Mouse (Mus musculus): ENCODE data around the gene Yars. TPM values are rescaled to one million over a fixed set of nuclear protein-coding genes. Genes with fewer than 3 reads are reported as not detected.

The Yars gene
- total and polyA plus RNA-seq, 2 experiments from 2014 or later, result 97.7 to 120 TPM

DNA sequence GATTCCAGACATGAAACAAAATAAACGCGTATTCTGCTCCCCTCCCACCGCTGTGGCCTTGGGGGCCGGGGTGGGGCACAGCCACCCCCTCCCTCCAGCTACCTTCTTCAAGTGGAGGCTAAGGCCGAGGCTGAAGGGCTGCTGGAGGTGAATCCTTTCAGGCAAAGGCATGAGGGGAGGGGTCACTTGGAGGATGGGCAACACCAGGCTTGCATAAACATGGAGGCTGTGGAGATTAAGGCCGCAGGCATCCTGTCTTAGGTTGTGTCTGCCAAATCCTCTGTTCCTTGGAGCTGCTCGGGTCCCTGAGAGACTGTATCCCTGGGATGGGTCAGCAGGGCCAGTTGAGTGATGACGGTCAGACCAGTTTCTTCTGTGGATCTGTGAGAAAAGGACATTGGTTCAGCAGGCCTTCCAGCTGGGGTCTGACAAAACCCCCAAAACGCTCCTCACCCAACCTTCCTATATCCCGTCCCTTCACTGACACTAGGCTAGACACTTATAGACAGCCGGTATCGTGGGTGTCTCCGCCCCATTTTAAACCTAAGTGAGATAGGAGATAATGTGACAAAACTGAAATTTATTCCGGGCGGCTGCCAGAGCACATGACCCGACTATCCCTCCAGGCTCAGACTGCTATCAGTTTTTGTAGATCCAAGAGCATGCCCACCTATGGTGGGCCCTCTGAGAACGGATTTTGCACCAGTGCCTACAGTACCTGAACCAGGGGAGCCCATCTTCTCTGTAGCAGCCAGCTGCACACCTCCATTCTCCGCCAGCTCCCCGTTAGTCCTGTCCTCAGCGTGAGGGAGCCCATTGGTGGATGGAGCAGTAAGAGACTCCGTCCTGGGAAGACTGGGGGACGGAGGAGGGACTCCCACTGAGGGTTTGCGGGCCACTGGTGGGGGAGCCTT, 31.8 kb downstream of the Yars start:
- no peak overlapping the region for H3K27ac ChIP-seq (ENCODE audit: low read depth, low read length)
- no peaks in the 10 kb centered on the region; the same call in 1 of the 2 replicates for H3K4me1 ChIP-seq (ENCODE audit: insufficient read depth)
- no peak for TF ChIP-seq CTCF (IDR thresholded peaks at IDR 0.05; ENCODE audit: low read depth)
- H3K9me3 ChIP-seq (ENCODE audit: low read length), result no peaks in the 10 kb centered on the region
- no peaks in the 10 kb centered on the region; the same call in 1 of the 2 replicates for H3K27me3 ChIP-seq (ENCODE audit: insufficient read depth, low read length)
- no peak overlapping the region for H3K4me3 ChIP-seq (ENCODE audit: low read depth, low read length)
- DNase-seq (no peak), ATAC-seq (no peak)
- H3K9ac ChIP-seq, result no peak overlapping the region
- WGBS, result 74% methylated on average over 23 of the region's 23 CpGs
- no peak overlapping the region for H3K4me2 ChIP-seq (ENCODE audit: low read depth)
- peaks cover 69% of the 10 kb centered on the region for H3K36me3 ChIP-seq (ENCODE audit: insufficient read depth)

DNA sequence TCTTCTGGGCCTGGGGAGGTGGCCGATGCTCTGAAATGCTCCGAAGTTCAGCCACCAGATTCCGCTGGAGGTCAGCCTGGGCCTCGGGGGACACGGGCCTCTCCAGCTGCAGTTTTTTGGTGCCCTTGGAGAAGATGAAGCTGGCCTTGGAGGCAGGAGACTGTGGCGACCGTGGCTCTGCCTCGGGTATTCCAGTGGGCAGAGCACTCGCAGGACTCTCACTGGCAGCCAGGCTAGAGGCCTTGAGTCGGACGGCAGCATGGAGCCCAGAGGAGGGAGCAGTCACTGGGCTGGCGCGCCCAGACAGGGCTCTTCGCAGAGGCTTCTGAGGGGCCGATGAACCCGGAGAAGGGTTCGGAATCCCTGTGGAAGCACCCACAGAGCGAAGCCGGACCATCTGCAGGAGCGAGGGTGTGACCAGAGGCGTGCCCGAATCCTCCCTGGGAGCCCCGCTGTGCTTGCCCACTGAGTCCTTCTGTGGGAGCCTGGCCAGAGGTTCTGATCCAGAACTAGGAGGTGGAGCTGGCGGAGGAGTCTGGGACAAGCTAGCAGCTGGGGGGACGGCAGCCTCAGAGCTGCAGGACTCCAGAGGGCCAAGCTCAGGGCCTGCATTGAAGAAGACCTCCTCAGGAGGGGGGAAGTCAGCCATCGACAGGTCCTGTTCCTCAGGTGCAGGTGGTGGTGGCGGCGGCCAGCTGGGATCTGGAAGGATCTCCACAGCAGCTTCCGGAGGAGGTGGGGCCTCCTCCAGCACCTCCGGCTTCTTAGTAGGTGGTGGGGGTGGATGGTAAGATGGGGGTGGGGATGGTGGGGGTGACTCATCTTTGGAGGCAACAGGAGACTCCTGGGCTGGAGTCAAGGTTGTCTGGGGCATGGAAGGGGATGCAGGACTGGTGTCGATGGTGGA, 32.7 kb downstream of the Yars start:
- no peak overlapping the region for H3K4me3 ChIP-seq (ENCODE audit: low read depth, low read length)
- H3K4me2 ChIP-seq (ENCODE audit: low read depth), result no peak overlapping the region
- H3K9me3 ChIP-seq (ENCODE audit: low read length), result no peaks in the 10 kb centered on the region
- H3K36me3 ChIP-seq (ENCODE audit: insufficient read depth), result peaks cover 59% of the 10 kb centered on the region
- H3K27me3 ChIP-seq (ENCODE audit: insufficient read depth, low read length), result no peaks in the 10 kb centered on the region; the same call in 1 of the 2 replicates
- DNase-seq (no peak), ATAC-seq (no peak)
- H3K4me1 ChIP-seq (ENCODE audit: insufficient read depth), result peaks cover 9% of the 10 kb centered on the region; the same call in 1 of the 2 replicates
- TF ChIP-seq CTCF (IDR thresholded peaks at IDR 0.05; ENCODE audit: low read depth), result no peak
- no peak overlapping the region for H3K9ac ChIP-seq
- 77% methylated on average over 31 of the region's 31 CpGs for WGBS
- H3K27ac ChIP-seq (ENCODE audit: low read depth, low read length), result no peak overlapping the region

- Histone ChIP-seq H3K4me3 (ENCODE audit: low read depth, low read length) (peak overlapping the region; percentile 6), H3K9me3 (ENCODE audit: low read length) (no peaks in the 10 kb centered on the region), H3K4me2 (ENCODE audit: low read depth) (peak overlapping the region; percentile 49), H3K9ac (peak overlapping the region; percentile 33), H3K4me1 (ENCODE audit: insufficient read depth) (peaks cover 9% of the 10 kb centered on the region; the same call in 1 of the 2 replicates), H3K27me3 (ENCODE audit: insufficient read depth, low read length) (no peaks in the 10 kb centered on the region; the same call in 1 of the 2 replicates), H3K27ac (ENCODE audit: low read depth, low read length) (no peak overlapping the region), H3K36me3 (ENCODE audit: insufficient read depth) (peaks cover 47% of the 10 kb centered on the region)
- WGBS, result 36% methylated on average over 55 of the region's 55 CpGs
- no peak for TF ChIP-seq CTCF (IDR thresholded peaks at IDR 0.05; ENCODE audit: low read depth)
- ATAC-seq, result peak; percentile 22; the same call in 1 of the 2 replicates
- DNase-seq, result no peak
Measured at GRCm38 (mm10) chr4:129223421-129224281, 34.1 kb downstream of the Yars start.

- Histone ChIP-seq H3K9ac (no peak overlapping the region), H3K27me3 (ENCODE audit: insufficient read depth, low read length) (no peaks in the 10 kb centered on the region; the same call in 1 of the 2 replicates), H3K4me2 (ENCODE audit: low read depth) (no peak overlapping the region), H3K4me1 (ENCODE audit: insufficient read depth) (peaks cover 9% of the 10 kb centered on the region; the same call in 1 of the 2 replicates), H3K9me3 (ENCODE audit: low read length) (no peaks in the 10 kb centered on the region), H3K4me3 (ENCODE audit: low read depth, low read length) (no peak overlapping the region), H3K27ac (ENCODE audit: low read depth, low read length) (no peak overlapping the region), H3K36me3 (ENCODE audit: insufficient read depth) (peaks cover 30% of the 10 kb centered on the region; the same call in 1 of the 2 replicates)
- WGBS, result 96% methylated on average over 12 of the region's 12 CpGs
- DNase-seq (no peak), ATAC-seq (no peak)
- TF ChIP-seq CTCF (IDR thresholded peaks at IDR 0.05; ENCODE audit: low read depth), result no peak
Measured at GRCm38 (mm10) chr4:129225315-129225714, 35.8 kb downstream of the Yars start.

GRCm38 (mm10) chr4:129226441-129226963, 36.9 kb downstream of the Yars start:
- ATAC-seq, result no peak

More at GRCm38 (mm10) chr4:129226441-129226963, 36.9 kb downstream of the Yars start:
- peaks cover 9% of the 10 kb centered on the region; the same call in 1 of the 2 replicates for H3K4me1 ChIP-seq (ENCODE audit: insufficient read depth)
- peaks cover 22% of the 10 kb centered on the region; the same call in 1 of the 2 replicates for H3K36me3 ChIP-seq (ENCODE audit: insufficient read depth)
- no peak overlapping the region for H3K27ac ChIP-seq (ENCODE audit: low read depth, low read length)
- no peaks in the 10 kb centered on the region for H3K9me3 ChIP-seq (ENCODE audit: low read length)
- H3K9ac ChIP-seq, result peak overlapping the region; percentile 29
- H3K4me3 ChIP-seq (ENCODE audit: low read depth, low read length), result peak overlapping the region; percentile 32
- no peak for DNase-seq
- H3K4me2 ChIP-seq (ENCODE audit: low read depth), result peak overlapping the region; percentile 49
- no peaks in the 10 kb centered on the region; the same call in 1 of the 2 replicates for H3K27me3 ChIP-seq (ENCODE audit: insufficient read depth, low read length)
- TF ChIP-seq CTCF (IDR thresholded peaks at IDR 0.05; ENCODE audit: low read depth), result no peak
- WGBS, result 17% methylated on average over 5 of the region's 5 CpGs

Data from forebrain, postnatal 0 days (tissue).